Mouse (Mus musculus) right cerebral cortex, postnatal 36 days (tissue): ENCODE results near the gene Sncb.

Experiments used
- DNase-seq, 2 experiments: peaks; one replicate each; pipeline ENCODE4 v3.0.0; 2022; ENCODE audit warnings: low spot score in 2 of 2, mixed read lengths in 1 of 2

Gene Sncb

GRCm38 (mm10) chr13:54783235-54783634 lies 16.8 kb upstream of the Sncb start:
- no peak for DNase-seq

- peak in 1 of 2 experiments; percentile 58 for DNase-seq
Measured at GRCm38 (mm10) chr13:54781086-54781485, 14.7 kb upstream of the Sncb start.

DNA sequence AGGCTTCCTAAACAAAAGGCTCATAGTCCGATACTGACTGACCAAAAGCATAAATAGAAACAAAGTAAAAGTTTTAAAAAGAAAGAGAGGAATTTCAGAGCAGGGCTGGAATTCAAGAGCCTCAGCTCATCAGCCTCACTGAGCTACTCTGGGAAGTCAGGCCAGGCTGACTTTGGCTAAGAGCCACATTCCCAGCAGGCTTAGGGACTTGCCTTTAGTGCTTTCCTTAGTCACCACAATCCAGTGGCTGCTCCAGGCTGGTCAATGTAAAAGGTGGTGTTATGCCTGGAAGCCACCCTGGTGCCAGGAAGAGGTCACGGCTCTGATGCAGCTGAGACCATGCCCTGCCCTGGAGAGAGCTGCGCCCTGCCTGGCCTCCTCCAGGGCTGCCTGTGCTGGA lies 14.2 kb upstream of the Sncb start:
- peak in 1 of 2 experiments; percentile 71 for DNase-seq

DNA sequence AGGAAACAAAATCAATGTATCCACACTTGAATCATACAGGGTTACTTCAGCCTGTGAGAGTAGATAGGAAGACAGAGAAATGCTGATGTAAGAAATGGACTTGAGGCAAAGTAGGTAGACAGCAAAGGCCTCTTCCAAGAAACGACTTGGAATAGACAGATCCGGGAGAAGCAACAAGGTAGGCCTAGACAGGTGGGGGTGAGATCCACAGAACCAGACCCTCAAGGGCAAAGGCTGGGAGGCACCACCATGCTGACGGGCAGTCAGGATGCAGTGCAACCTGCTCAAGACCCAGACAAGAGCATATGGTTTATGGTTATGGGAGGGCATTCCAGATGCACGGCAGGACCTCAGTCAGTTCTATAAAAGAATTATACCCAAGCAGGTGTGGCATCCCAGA lies 617 bp upstream of the Sncb start:
- no peak for DNase-seq

DNA sequence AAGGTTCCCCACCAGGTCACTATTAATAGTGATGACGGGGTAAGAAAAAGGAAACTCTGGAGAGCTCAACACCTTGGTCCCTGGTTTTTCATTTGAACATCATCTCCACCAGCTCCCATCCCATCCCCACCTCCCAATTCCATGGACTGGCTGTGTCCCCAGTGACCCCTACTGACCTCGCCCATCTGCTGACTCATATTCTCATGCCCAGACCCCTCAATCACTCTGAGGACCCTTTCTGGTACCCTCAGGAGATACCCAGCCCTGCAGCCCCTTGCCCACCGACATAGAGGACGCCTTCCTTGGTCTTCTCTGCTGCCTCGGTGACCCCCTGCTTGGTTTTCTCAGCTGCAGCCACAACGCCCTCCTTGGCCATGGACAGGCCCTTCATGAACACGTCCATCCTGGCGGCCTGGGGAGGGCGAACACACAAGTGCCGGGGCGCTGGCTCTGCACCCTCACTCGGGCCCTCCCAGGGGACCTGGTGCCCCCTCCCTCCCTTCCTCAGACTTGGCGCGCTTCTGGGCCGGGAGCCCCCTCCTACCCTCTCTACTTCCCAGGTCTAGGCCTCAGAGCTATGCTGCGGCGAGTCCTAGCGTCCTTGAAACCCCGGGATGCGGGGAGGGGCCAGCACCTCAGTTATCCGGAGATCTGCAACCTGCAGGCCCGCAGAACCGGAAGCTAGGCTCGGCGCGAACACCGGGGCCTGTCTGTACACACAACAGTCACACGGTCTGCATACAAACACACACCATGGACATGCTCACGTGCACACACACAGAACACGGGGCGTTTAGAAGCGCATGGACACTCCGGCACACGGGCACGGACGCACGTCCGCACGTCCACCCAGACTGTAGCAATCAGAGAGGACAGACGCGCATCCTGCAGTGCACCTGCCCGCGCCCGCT lies 859 bp downstream of the Sncb start:
- no peak for DNase-seq

- no peak for DNase-seq
Measured at GRCm38 (mm10) chr13:54760906-54761305, 5.5 kb downstream of the Sncb start.

DNA sequence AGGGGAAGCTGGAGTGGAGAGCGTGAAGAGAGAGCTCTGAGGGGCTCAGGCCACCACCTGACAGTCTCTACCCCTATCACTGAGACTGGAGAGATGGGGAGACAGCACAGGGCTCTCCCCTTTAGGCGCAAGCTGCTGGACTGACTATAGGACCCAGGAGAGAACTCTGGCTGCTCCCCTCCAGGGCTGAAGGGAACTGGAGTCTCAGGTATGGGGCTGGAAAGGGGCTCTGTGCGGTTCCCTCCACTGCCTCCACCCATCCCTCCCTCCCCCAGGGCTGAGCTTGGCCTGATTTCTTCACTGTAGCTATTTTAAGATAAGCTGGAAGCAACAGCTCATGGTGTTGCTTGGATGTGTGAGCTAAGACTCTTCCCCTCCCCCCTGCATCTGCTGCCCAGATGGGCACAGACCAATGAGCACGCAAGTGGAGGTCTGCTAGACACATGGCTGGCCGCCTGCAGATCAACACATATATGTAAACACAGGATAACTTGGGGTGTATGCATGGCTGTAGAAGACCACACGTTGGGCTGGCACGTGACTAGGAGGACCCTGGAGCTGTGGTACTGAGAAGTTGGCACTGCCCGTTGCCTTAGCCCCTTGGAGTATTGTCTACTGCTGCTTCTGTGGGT lies 6.1 kb downstream of the Sncb start:
- peak; percentile 89 to 92 for DNase-seq

DNA sequence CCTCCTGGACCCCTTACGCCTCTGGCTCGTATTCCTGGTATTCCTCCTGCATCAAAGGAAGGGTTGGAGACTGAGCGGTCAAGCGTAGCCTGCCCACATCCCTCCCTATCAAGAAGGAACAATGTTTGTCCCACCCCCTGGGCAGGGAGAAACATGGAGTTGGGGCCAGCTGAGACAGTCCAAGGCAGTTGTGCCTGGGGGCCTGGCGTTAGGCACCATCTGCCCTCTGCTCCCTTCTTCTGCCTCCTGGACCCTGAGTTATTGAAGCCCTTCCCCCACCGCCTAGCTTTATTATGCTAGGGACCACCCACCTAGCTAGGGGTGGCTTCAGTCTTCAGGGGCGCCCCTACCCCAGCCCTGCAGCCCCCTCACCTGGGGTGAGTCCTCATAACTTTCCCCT lies 6.9 kb downstream of the Sncb start:
- DNase-seq, result no peak

- no peak for DNase-seq
Measured at GRCm38 (mm10) chr13:54758756-54759470, 7.5 kb downstream of the Sncb start.

- peak; percentile 91 for DNase-seq
Measured at GRCm38 (mm10) chr13:54758045-54758755, 8.2 kb downstream of the Sncb start.

DNA sequence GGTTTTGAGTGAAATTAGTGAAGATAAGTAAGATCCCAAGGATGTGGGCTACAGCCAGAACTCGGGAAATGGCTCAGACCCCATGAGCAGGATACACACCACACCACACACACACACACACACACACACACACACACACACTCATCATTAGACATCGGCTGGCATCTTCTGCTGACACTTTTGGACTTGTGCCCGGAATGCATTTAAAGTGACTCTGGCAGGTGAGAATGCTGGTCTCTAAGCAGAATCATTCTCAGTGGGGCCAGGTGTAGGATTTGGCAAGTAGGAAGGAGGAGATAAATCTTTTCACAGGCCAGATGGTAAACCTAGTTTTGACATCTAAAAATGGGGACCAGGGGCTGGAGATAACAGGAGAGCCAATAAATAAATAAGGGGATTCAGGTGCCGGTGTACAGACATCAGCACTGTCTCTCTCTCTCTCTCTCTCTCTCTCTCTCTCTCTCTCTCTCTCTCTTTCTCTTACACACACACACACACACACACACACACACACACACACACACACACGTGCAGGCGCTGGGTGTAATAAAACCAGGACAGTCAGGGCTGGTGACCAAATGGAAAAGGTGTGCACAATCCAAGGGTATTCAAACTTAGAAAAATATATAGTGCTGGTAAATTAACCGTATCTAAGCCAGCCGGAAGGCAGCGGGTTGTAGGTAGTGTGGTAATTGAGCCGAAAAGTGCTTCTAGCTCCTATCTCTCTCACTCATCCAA lies 9.1 kb downstream of the Sncb start:
- DNase-seq, result no peak

DNA sequence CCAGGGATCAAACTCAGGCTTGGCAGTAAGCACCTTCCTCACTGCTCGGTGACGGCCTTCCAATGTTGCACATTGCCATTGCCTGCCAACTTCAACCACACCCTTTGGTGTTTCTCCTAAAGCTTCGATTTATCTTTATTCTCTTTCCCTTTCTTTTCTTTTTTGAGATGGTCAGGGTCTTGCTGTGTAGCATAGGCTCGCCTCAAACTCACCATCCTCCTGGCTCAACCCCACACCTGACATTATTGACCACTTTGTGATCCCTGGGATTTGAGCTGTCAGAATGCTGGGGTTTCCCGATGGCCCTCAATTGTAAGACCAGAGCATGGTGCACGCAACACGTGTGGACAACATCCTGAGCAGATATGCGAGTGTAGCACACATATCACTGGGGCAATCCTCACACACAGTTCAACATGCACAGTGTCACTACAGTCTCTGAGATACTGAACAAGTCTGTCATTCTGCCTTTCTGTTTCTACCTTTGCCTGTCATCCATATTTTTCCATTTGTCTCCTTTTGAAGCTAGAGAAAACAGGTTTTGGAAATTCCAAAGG lies 10.2 kb downstream of the Sncb start:
- DNase-seq, result no peak

GRCm38 (mm10) chr13:54755201-54755830 lies 11.1 kb downstream of the Sncb start:
- DNase-seq, result no peak

- no peak for DNase-seq
Measured at GRCm38 (mm10) chr13:54754169-54755080, 12.0 kb downstream of the Sncb start.

GRCm38 (mm10) chr13:54753733-54754132 lies 12.7 kb downstream of the Sncb start:
- no peak for DNase-seq

GRCm38 (mm10) chr13:54752656-54753055 lies 13.7 kb downstream of the Sncb start:
- peak; percentile 91 for DNase-seq

DNA sequence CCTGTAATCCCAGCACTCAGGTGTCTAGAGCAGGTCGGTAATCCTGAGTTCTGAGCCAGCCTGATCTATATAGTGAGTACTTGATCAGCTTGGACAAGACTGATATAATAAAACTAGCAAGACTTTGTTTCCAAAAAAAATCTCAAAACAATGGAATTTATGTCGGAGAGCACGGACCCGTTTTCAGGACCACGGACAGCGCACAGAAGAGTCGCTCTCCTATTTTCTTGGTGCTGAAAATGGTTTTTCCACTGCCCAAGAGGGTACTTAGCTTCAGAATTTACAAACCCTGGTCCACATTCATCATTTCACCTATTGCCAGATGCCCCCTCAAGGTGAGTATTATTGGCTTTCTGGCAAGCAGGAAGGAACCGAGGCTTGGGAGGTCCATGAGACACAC lies 15.7 kb downstream of the Sncb start:
- DNase-seq, result no peak

DNA sequence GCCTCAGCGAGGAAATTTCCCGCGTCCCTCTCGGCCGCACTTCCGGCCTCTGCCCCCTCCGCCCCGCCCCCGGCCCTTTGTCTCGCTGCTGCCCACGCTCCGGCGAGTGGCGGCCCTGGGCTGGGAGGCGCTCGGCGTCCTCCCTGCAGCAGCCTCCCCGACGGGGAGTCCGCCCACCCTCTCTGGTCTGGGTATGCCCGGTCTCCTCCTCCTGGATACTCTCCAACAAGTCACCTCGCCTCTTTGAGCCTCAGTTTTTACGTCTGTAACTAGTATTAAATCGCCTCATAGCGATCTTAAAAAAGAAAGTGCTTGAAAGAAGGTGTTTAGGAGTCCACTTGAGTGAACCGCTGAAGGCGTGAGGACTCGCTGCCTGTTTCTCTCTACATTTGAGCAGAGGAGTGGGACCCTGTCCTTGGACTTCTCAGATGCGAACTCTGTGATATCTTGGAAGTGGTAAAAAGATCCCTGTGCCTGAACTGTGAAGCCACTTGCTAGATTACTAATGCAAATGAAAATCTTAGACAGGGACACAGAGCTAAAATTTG lies 16.5 kb downstream of the Sncb start, which contains the start of gene Gprin1:
Gene Gprin1 (minus strand): TSS at position 11 of the 548 bp plus-strand sequence.
- no peak for DNase-seq
